Mouse (Mus musculus) intestine, postnatal 0 days (tissue): ENCODE measurements around the gene Rnf113a2. TPM values are rescaled to one million over a fixed set of nuclear protein-coding genes. Genes with fewer than 3 reads are reported as not detected.

Source experiments
- ATAC-seq: fragments of 200-750 bp; cut with Nextera tagmentation; 2 replicates; pipeline ENCODE4 v1.8.0; 2017; ENCODE audit warnings: mild to moderate bottlenecking, moderate TSS enrichment, moderate library complexity
- H3K27ac ChIP-seq: fragments of 300-500 bp; sonication (generic); 2 replicates; pipeline ENCODE4 v1.5.1; 2014; ENCODE audit warnings: mild to moderate bottlenecking, low read depth, low read length, moderate library complexity
- H3K27me3 ChIP-seq: fragments of 300-500 bp; sonication (generic); replicated peaks from 2 replicates; pipeline ENCODE4 v1.6.1; 2014; ENCODE audit warnings: low read length, mixed read lengths; ENCODE audit not compliant: control insufficient read depth, insufficient read depth
- H3K36me3 ChIP-seq: fragments of 300-500 bp; sonication (generic); 2 replicates; pipeline ENCODE4 v1.6.1; 2014; ENCODE audit warnings: mild to moderate bottlenecking, moderate library complexity; ENCODE audit not compliant: control insufficient read depth, insufficient read depth
- H3K4me1 ChIP-seq: fragments of 300-500 bp; sonication (generic); replicated peaks from 2 replicates; pipeline ENCODE4 v1.6.1; 2014; ENCODE audit warnings: antibody characterized with exemption, low read length, mixed read lengths; ENCODE audit not compliant: control insufficient read depth, insufficient read depth
- H3K4me2 ChIP-seq: fragments of 300-500 bp; sonication (generic); replicated peaks from 2 replicates; pipeline ENCODE4 v1.6.1; 2014; ENCODE audit warnings: low read depth, mild to moderate bottlenecking, moderate library complexity
- H3K4me3 ChIP-seq: fragments of 300-500 bp; sonication (generic); 2 replicates; pipeline ENCODE4 v1.5.1; 2014; ENCODE audit warnings: low read depth, low read length
- H3K9ac ChIP-seq: fragments of 300-500 bp; sonication (generic); 2 replicates; pipeline ENCODE4 v1.6.1; 2014; ENCODE audit warnings: mild to moderate bottlenecking, low read depth, low read length
- H3K9me3 ChIP-seq: fragments of 300-500 bp; sonication (generic); 2 replicates; pipeline ENCODE4 v1.6.1; 2016; ENCODE audit warnings: mixed run types; ENCODE audit not compliant: control insufficient read depth
- CTCF ChIP-seq: sonication (generic); IDR thresholded peaks from 2 replicates; pipeline ENCODE4 v1.5.1; 2016; ENCODE audit warnings: low read depth, mild to moderate bottlenecking, control low read depth, antibody characterized with exemption, moderate library complexity
- WGBS: fragments of 180-500 bp; shearing (Covaris S2); extraction: QIAGEN DNeasy Blood & Tissue Kit; methylation state at CpG from one replicate; pipeline ENCODE4 v1.1.7; 2014; 5-methylcytosine and 5-hydroxymethylcytosine counted together
- polyA plus RNA-seq: library from polyadenylated mRNA; unstranded; fragments of >200 nt; fragmentation: Nextera tagmentation; extraction: Ambion mirVana; gene quantifications from 2 replicates; pipeline ENCODE4 v1.2.1, GENCODE M21; 2015

Rnf113a2 gene
- polyA plus RNA-seq, 1 experiment from 2014 or later = 17.4 TPM

DNA sequence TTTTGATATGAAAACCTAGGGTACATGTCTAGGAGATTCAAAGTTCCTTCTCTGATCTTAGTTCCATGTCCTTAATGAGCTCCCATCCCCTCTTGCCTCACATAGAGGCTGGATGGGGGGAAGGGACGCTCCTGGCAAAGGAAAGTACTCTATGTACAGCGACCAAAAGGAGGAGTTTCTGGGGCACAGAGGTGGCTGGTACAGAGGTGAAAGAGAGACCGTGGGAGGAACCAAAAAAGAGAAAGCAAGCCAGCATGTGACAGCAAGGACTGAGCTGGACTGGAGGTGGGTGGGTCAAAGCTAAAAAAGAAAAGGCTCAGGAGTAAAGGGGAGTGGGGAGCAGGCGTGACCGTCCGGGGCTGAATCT is 33.3 kb downstream of the Rnf113a2 start:
- no peaks in the 10 kb centered on the region for H3K9me3 ChIP-seq
- no peak for TF ChIP-seq CTCF
- peak overlapping the region; percentile 93 for H3K4me2 ChIP-seq
- under 1% methylated on average over 6 of the region's 6 CpGs for WGBS
- no peaks in the 10 kb centered on the region for H3K4me1 ChIP-seq
- peak; percentile 10; the same call in 1 of the 2 replicates for ATAC-seq
- no peaks in the 10 kb centered on the region for H3K27me3 ChIP-seq
- peak overlapping the region; percentile 31 for H3K27ac ChIP-seq
- H3K36me3 ChIP-seq = no peaks in the 10 kb centered on the region
- peak overlapping the region; percentile 63 for H3K9ac ChIP-seq
- H3K4me3 ChIP-seq = peak overlapping the region; percentile 84

DNA sequence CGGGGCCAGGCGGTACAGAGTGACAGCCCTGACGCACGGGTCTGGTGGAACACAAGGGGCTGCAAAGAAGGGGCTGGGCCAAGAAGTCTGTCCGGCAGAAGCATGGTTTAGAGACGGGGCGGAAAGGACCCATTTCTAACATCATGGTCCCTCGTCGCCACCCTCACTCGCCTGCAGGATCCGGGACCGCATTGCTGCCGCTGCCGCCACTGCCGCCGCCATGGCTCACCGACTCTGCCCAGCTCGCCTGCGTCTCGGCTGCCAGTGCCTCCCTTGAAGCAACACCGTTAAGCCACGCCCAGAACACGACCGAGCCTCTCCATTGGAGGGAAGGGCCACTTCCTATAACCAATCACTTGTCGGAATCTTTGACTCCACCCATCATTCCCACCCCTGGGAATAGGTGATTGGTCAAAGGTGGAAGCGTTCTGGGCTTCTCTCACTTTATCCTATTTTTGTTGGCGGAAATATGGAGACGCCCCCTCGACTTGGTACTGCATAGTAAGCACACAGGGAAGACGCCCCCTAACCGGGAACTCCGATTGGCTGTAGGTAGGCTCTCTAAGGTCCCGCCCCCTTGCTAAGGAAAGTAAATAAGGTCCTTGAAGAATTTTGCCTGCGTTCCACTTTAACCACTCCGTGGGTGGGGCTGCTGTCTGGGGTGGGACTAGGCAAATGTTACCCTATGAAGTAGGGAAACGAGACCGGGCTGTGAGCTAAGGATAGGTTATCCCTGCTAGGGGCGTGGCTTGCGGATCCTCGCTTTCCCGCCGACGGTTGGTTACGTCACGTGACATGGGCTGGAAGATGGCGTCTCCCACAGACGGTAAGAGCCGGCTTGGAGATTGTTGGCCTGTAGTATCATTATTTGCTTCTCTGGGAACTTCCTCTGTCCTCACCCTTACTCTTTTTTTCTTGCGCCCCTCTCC is 34.0 kb downstream of the Rnf113a2 start, which contains the start of the genes Aldh6a1 and Lin52:
Aldh6a1 (minus strand) TSS at position 287 of the 929 bp plus-strand sequence.
Lin52 (plus strand) TSS at position 705 of the 929 bp plus-strand sequence.
- H3K4me3 ChIP-seq = peak within 1 kb of the TSS; percentile 84
- no peak for TF ChIP-seq CTCF
- H3K4me1 ChIP-seq = no peaks in the 10 kb centered on the region
- H3K27ac ChIP-seq = peak within 1 kb of the TSS; percentile 66
- no peaks in the 10 kb centered on the region for H3K27me3 ChIP-seq
- H3K4me2 ChIP-seq = peak within 1 kb of the TSS; percentile 93
- peak; percentile 98 for ATAC-seq
- H3K9ac ChIP-seq = peak within 1 kb of the TSS; percentile 68
- H3K36me3 ChIP-seq = no peaks in the 10 kb centered on the region
- under 1% methylated on average over 49 of the region's 49 CpGs for WGBS
- H3K9me3 ChIP-seq = no peaks in the 10 kb centered on the region

DNA sequence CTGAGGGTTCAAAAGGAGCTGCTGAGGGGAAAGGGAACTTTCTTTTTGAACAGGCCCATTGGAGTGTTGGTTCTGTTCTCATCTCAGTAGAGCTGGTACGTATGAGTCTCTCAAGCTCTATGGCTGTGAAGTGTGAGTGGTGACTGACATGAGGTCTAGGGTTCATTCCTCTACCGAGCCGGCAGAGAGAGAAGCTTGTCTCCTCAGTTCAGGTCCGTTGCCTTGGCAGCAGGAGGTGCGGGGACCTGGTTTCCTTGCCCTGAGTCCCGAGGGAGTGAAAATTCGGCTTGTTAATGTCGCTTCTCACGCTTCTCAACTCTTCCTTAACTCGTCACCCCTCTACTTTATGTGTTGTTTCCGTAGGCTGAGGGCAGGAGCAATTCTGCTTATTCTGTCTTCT is 34.8 kb downstream of the Rnf113a2 start:
- no peaks in the 10 kb centered on the region for H3K27me3 ChIP-seq
- H3K9ac ChIP-seq = peak overlapping the region; percentile 68
- WGBS = 1% methylated on average over 11 of the region's 11 CpGs
- peak overlapping the region; percentile 84 for H3K4me3 ChIP-seq
- no peaks in the 10 kb centered on the region for H3K9me3 ChIP-seq
- no peak for ATAC-seq
- H3K36me3 ChIP-seq = 0 out of 2 replicates have a peak, but pooled peaks cover 2% of the 10 kb centered on the region
- peak overlapping the region; percentile 93 for H3K4me2 ChIP-seq
- H3K27ac ChIP-seq = peak overlapping the region; percentile 66
- no peak for TF ChIP-seq CTCF
- H3K4me1 ChIP-seq = no peaks in the 10 kb centered on the region

DNA sequence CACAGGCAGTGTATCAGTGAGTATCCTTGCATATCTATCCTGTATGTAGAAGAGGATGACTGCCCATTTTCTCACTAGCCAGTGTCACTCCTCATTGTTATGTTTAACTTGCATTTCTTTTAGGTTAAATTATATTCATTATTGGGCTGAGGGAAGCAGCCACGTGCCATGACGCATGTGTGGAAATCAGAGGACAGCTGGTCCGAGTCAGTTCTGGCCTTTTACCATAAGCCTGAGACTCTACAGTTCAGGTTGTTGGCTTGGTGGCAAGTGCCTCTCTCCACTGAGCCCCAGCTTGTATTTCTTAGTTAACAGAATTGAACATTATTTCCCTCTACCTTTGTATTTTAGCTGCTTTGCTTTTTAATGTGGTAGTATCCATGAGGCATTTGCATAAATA is 39.9 kb downstream of the Rnf113a2 start:
- no peak overlapping the region for H3K4me2 ChIP-seq
- no peaks in the 10 kb centered on the region for H3K4me1 ChIP-seq
- H3K4me3 ChIP-seq = no peak overlapping the region
- H3K27ac ChIP-seq = no peak overlapping the region
- no peaks in the 10 kb centered on the region for H3K9me3 ChIP-seq
- ATAC-seq = no peak
- H3K36me3 ChIP-seq = peaks cover 26% of the 10 kb centered on the region
- TF ChIP-seq CTCF = no peak
- WGBS = 86% methylated on average over 3 of the region's 3 CpGs
- H3K9ac ChIP-seq = no peak overlapping the region
- H3K27me3 ChIP-seq = no peaks in the 10 kb centered on the region

DNA sequence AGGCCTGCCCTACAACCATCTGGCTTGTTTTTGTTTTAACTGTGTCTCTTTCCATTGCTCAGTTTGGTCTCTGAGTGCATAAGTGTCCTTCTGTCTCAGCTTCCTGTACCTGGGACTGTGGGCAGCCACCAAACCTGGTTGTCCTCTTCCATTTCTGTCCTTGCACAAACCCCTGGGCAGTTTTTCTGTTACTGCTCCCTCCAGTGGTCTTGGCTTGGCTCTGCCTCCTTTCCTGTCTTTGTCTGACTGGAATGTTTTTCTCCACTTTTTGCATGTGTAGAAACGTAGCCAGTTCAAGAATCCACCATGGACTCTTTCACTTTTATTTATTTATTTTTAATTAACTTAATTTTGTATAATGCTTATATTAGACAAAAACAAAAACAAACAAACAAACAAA is 42.8 kb downstream of the Rnf113a2 start:
- H3K27me3 ChIP-seq = no peaks in the 10 kb centered on the region

DNA sequence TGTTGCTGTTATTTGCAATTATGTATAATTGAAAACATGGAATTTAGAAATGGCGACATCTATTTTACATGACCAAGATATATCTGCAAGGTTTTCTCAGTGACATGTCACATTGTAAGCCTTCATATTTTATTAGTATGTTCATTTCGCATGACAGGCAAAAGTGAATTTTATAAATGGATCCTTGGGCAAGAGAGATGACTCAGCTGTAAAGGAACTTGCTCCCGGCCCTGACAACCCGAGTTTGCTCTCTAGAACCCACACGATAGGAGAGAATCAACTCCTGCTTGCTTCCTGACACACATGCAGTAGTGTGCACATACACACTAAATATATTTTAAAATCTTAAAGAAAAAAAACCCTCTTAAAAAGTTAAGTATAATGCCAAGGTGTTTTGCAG is 44.4 kb downstream of the Rnf113a2 start:
- Histone ChIP-seq H3K36me3 (peaks cover 38% of the 10 kb centered on the region), H3K9ac (no peak overlapping the region), H3K4me2 (no peak overlapping the region), H3K4me1 (no peaks in the 10 kb centered on the region), H3K27me3 (no peaks in the 10 kb centered on the region), H3K9me3 (no peaks in the 10 kb centered on the region), H3K27ac (no peak overlapping the region), H3K4me3 (no peak overlapping the region)
- ATAC-seq = no peak
- WGBS = 91% methylated on average over 5 of the region's 5 CpGs
- TF ChIP-seq CTCF = no peak

More for the DNA sequence above, 42.8 kb downstream of the Rnf113a2 start:
- ATAC-seq = no peak
- H3K9me3 ChIP-seq = no peaks in the 10 kb centered on the region
- H3K4me3 ChIP-seq = no peak overlapping the region
- H3K9ac ChIP-seq = no peak overlapping the region
- H3K36me3 ChIP-seq = peaks cover 36% of the 10 kb centered on the region
- no peaks in the 10 kb centered on the region for H3K4me1 ChIP-seq
- H3K27ac ChIP-seq = no peak overlapping the region
- H3K4me2 ChIP-seq = no peak overlapping the region
- TF ChIP-seq CTCF = peak; percentile 56
- 63% methylated on average over 1 of the region's 1 CpGs for WGBS
